Mouse (Mus musculus) limb, embryonic 14.5 days (tissue): ENCODE results near the gene Rtn4rl1. TPM values are rescaled to one million over a fixed set of nuclear protein-coding genes. Genes with fewer than 3 reads are reported as not detected.
A peak's percentile ranks its signal among the peaks of the same experiment; 100 is the strongest.

Experiments
- ATAC-seq: fragments of 200-750 bp; cut with Nextera tagmentation; 2 replicates; pipeline ENCODE4 v1.8.0; 2017; ENCODE audit warnings: low read depth, moderate number of reproducible peaks, moderate TSS enrichment; ENCODE audit not compliant: low FRiP score
- DNase-seq: peaks from one replicate; pipeline ENCODE4 v3.0.0-alpha.2; 2015; ENCODE audit warnings: low spot score
- H3K27ac ChIP-seq: fragments of 300-500 bp; sonication (generic); replicated peaks from 2 replicates; pipeline ENCODE4 v1.5.1; 2014; ENCODE audit warnings: low read depth, mild to moderate bottlenecking, low read length, moderate library complexity, mixed read lengths
- H3K27me3 ChIP-seq: fragments of 300-500 bp; sonication (generic); 2 replicates; pipeline ENCODE4 v1.6.1; 2014; ENCODE audit warnings: low read length, mixed read lengths; ENCODE audit not compliant: control insufficient read depth, insufficient read depth
- H3K36me3 ChIP-seq: fragments of 300-500 bp; sonication (generic); 2 replicates; pipeline ENCODE4 v1.6.1; 2014; ENCODE audit warnings: mild to moderate bottlenecking, low read length, moderate library complexity, mixed read lengths; ENCODE audit not compliant: control insufficient read depth, insufficient read depth
- H3K4me1 ChIP-seq: fragments of 300-500 bp; sonication (generic); 2 replicates; pipeline ENCODE4 v1.6.1; 2014; ENCODE audit warnings: antibody characterized with exemption, low read length, mixed read lengths; ENCODE audit not compliant: control insufficient read depth, insufficient read depth
- H3K4me2 ChIP-seq: fragments of 300-500 bp; sonication (generic); replicated peaks from 2 replicates; pipeline ENCODE4 v1.6.1; 2014; ENCODE audit warnings: low read depth, mild to moderate bottlenecking, low read length, moderate library complexity; ENCODE audit not compliant: severe bottlenecking
- H3K4me3 ChIP-seq: fragments of 300-500 bp; sonication (generic); replicated peaks from 2 replicates; pipeline ENCODE4 v1.5.1; 2014; ENCODE audit warnings: low read length
- H3K9ac ChIP-seq: fragments of 300-500 bp; sonication (generic); 2 replicates; pipeline ENCODE4 v1.6.1; 2014; ENCODE audit warnings: mild to moderate bottlenecking, low read depth, low read length, moderate library complexity; ENCODE audit not compliant: severe bottlenecking
- H3K9me3 ChIP-seq: fragments of 300-500 bp; sonication (generic); 2 replicates; pipeline ENCODE4 v1.6.1; 2016; ENCODE audit warnings: low read length; ENCODE audit not compliant: control insufficient read depth
- POLR2A ChIP-seq: fragments of 200-500 bp; IDR thresholded peaks from 2 replicates; pipeline ENCODE4 v1.8.0; 2012; ENCODE audit warnings: inconsistent platforms, mild to moderate bottlenecking, moderate library complexity, borderline replicate concordance; ENCODE audit not compliant: insufficient read depth, insufficient read length; ENCODE audit errors: extremely low read depth
- WGBS: fragments of 180-500 bp; shearing (Covaris S2); extraction: QIAGEN DNeasy Blood & Tissue Kit; methylation state at CpG from one replicate; pipeline ENCODE4 v1.1.7; 2014; 5-methylcytosine and 5-hydroxymethylcytosine counted together
- polyA plus RNA-seq, 2 experiments: library from polyadenylated mRNA; depleted of rRNA in 1 of 2; stranded (reverse) in 1 of 2; unstranded in 1 of 2; fragments of >200 nt; fragmentation: Nextera tagmentation in 1 of 2; extraction: Ambion mirVana in 1 of 2; gene quantifications; 2 replicates each; pipeline versions ENCODE4 v1.2.1 to v1.2.3; 2012 to 2014

The Rtn4rl1 gene
- polyA plus RNA-seq, 2 experiments, result 3.4 to 4.4 TPM

GRCm38 (mm10) chr11:75194850-75195461 lies 1.4 kb downstream of the Rtn4rl1 start:
- 0 out of 2 replicates have a peak, but pooled peaks have one; percentile 13 for ATAC-seq
- peaks cover 48% of the 10 kb centered on the region for H3K27me3 ChIP-seq
- no peaks in the 10 kb centered on the region for H3K9me3 ChIP-seq
- H3K27ac ChIP-seq, result no peak overlapping the region
- DNase-seq, result peak; percentile 61
- under 1% methylated on average over 32 of the region's 39 CpGs for WGBS
- no peaks in the 10 kb centered on the region for H3K36me3 ChIP-seq
- TF ChIP-seq POLR2A, result no peak
- peak overlapping the region; percentile 52; the same call in 1 of the 2 replicates for H3K9ac ChIP-seq
- H3K4me3 ChIP-seq, result peak overlapping the region; percentile 55
- peak overlapping the region; percentile 89 for H3K4me2 ChIP-seq
- peaks cover 15% of the 10 kb centered on the region for H3K4me1 ChIP-seq

GRCm38 (mm10) chr11:75196131-75196530 lies 2.5 kb downstream of the Rtn4rl1 start:
- peaks cover 15% of the 10 kb centered on the region for H3K4me1 ChIP-seq
- peaks cover 48% of the 10 kb centered on the region for H3K27me3 ChIP-seq
- no peak overlapping the region for H3K27ac ChIP-seq

GRCm38 (mm10) chr11:75197956-75198355 lies 4.4 kb downstream of the Rtn4rl1 start:
- DNase-seq (no peak), ATAC-seq (no peak)
- H3K27ac ChIP-seq, result no peak overlapping the region
- H3K9ac ChIP-seq, result no peak overlapping the region
- TF ChIP-seq POLR2A, result no peak
- H3K27me3 ChIP-seq, result peaks cover 38% of the 10 kb centered on the region
- H3K4me3 ChIP-seq, result no peak overlapping the region
- no peak overlapping the region for H3K4me2 ChIP-seq
- WGBS, result 39% methylated on average over 7 of the region's 7 CpGs
- H3K4me1 ChIP-seq, result peaks cover 15% of the 10 kb centered on the region
- H3K9me3 ChIP-seq, result no peaks in the 10 kb centered on the region
- H3K36me3 ChIP-seq, result no peaks in the 10 kb centered on the region

More at GRCm38 (mm10) chr11:75196131-75196530, 2.5 kb downstream of the Rtn4rl1 start:
- Histone ChIP-seq H3K9ac (no peak overlapping the region), H3K36me3 (no peaks in the 10 kb centered on the region), H3K4me2 (no peak overlapping the region), H3K9me3 (no peaks in the 10 kb centered on the region), H3K4me3 (no peak overlapping the region)
- no peak for DNase-seq
- no peak for ATAC-seq
- no peak for TF ChIP-seq POLR2A
- WGBS, result 55% methylated on average over 6 of the region's 6 CpGs

- H3K9ac ChIP-seq, result no peak overlapping the region
- no peaks in the 10 kb centered on the region for H3K36me3 ChIP-seq
- no peak overlapping the region for H3K27ac ChIP-seq
- peaks cover 30% of the 10 kb centered on the region for H3K27me3 ChIP-seq
- no peak for ATAC-seq
- no peak for TF ChIP-seq POLR2A
- H3K4me2 ChIP-seq, result no peak overlapping the region
- no peak for DNase-seq
- H3K4me1 ChIP-seq, result peaks cover 15% of the 10 kb centered on the region
- no peaks in the 10 kb centered on the region for H3K9me3 ChIP-seq
- no peak overlapping the region for H3K4me3 ChIP-seq
- WGBS, result 69% methylated on average over 4 of the region's 4 CpGs
These were observed 5.2 kb downstream of the Rtn4rl1 start for GRCm38 (mm10) chr11:75198792-75199191.

- TF ChIP-seq POLR2A, result no peak
- no peak for ATAC-seq
- peaks cover 7% of the 10 kb centered on the region for H3K4me1 ChIP-seq
- peaks cover 18% of the 10 kb centered on the region for H3K27me3 ChIP-seq
- H3K27ac ChIP-seq, result no peak overlapping the region
- no peaks in the 10 kb centered on the region for H3K9me3 ChIP-seq
- DNase-seq, result no peak
- no peaks in the 10 kb centered on the region for H3K36me3 ChIP-seq
- H3K4me2 ChIP-seq, result no peak overlapping the region
- H3K9ac ChIP-seq, result no peak overlapping the region
- WGBS, result 79% methylated on average over 5 of the region's 5 CpGs
- H3K4me3 ChIP-seq, result no peak overlapping the region
These were observed 6.4 kb downstream of the Rtn4rl1 start for GRCm38 (mm10) chr11:75199951-75200350.
